Mouse (Mus musculus): Measurements from ENCODE around the gene Pum1.
A peak's percentile ranks its signal among the peaks of the same experiment; 100 is the strongest.

Pum1 gene

DNA sequence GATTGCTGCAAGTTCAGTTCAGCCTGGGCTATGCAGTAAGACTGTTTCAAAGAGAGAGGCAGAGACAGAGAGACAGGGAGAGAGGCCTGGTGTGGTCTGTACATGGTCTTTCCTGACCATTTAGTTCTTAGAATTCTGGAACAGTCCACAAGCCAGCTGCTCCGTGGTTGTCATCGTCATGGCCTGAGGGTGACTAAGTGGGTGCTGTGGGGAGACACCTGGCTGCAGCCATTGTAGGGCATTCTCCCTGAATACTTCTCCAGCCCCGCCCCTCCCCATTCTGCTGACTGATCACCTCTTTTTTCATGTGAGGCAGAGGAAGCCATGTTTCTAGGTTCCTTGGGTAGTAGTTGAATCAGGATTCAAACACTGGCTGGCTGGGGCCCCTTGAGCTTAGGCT lies 156.7 kb downstream of the Pum1 start:
- DNase-seq (ENCODE audit: low spot score): no peak

DNA sequence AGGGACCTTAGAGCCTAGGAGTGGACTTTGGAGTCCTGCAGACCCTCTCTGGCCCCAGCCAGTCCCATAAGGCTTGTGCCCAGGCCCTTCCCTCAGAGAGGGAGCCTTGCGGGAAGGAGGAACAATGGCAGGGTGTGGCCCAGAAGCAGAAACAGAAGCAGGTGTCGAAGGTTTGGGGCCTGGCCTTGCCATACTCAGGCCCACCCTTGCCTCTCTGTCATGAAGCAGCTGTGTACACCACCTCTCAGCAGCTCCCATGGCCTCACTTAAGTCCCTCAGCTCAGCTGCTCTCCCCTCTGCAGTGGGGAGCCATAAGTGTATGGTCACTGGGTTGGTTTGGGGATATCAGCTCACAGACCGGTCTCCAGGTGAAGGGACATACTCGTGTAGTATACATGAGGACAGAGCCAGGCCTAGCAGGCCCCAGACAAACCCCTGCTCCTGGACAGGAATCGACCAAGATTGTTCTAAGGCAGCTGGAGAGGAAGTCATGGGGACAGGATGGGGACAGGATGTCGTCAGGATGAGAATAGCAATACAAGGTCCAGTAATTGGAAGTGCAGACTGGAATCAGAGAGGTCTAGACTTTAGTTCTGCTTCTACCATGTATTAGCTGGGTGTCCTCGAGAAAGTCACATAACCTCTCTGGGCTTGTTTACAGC lies 157.6 kb downstream of the Pum1 start:
- DNase-seq (ENCODE audit: low spot score): no peak

DNA sequence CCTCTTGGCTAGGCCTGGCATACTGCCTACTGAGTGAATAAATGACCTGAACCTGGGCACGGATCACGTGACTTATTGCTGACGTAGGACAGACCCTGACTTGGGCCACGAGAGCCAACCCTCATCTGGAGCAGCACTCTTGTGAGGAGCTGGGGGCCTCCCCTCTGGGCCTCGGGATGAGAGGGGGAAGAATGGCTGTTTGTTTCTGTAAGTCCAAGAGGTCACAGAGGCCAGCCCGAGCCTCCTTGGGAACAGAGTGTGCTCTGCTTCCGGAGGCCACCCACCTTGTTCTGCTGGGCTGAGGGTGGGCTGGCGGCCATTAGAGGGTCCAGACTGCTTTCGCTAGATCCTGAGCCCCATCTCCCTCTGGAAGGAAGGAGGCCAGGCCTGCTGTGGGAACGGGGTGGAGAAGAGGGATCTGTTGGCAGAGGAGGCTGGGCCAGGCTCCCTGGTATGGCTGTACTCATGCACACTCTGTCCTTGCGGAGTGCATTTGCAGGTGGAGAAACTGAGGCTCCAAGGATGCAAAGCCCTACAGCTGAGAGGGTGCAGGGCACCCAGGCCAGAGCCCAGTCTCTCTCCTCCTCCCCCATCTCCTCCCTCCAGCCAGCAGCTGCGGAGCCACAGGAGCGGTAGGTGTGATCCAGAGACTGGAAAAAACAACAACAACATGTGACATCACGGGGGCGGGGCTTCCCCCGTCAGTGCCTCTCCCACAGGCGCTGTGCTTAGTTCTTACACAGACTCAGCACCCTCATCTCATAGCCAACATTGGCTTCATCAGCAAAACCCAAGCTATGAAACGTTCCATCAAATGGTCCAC lies 165.9 kb downstream of the Pum1 start:
- peak; percentile 34 for DNase-seq (ENCODE audit: low spot score)

Measured in ovary, adult 18-20 months (tissue).